Mouse (Mus musculus) fat pad, adult 2 months (tissue): ENCODE data around the gene Kif16b.

Source experiments
- DNase-seq: peaks from one replicate; pipeline ENCODE4 v3.0.0-alpha.2; 2011; ENCODE audit warnings: low read depth, low spot score; ENCODE audit errors: extremely low read depth

Kif16b gene

DNA sequence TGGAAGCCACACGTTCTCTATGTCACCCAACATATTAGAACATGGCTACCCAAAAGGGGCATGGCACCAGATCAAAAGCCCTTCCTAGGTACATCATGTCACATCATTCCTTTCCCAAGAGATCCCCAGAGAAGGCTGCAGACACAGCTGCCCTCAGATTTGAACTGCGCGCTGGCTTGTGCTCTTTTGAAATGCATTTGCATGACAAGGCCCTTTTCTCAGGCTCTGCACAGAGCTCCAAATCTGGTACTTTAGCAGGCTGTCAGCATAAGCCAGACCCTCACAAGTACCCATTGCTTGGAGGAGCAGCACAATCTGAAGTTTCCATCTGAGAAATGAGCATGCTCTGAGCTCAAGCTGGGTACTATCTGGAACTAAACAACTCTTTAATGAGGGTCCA lies 165.6 kb downstream of the Kif16b start:
- no peak for DNase-seq

DNA sequence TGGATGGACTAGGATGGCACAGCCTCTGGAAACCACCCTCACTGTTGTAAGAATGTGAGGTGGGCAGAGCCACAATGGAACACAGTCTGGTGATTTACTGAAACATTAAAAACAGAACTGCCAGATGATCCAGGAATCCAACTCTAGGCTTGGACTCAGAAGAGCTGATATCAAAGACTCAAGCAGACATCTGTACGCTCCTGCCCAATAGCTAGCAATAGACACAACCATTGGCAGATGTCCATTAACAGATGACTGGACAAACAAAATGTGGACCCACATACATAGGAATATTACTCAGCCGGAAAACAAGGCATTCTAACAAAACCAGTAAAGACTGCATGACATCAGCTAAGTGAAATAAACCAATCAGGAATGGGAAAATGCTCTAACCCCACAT lies 167.3 kb downstream of the Kif16b start:
- DNase-seq: no peak

DNA sequence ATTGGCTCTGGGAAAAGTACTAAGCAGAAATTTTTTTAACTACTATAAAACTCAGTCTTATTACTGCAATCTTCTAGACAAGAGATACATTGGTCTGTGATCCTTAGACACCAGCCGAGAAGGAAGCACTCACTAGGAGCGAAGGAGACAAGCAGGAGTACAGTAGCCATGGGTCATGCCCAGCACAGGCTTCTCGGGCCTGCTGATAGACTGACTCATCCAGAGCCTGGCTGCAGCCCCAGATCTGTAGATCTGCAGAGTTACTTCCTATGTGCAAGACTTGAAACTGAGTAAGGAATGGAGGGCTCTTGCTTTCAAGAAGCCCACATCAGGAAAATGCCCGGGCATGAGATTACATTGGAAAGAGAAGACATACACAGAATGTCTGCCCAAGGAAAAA lies 169.0 kb downstream of the Kif16b start:
- no peak for DNase-seq

DNA sequence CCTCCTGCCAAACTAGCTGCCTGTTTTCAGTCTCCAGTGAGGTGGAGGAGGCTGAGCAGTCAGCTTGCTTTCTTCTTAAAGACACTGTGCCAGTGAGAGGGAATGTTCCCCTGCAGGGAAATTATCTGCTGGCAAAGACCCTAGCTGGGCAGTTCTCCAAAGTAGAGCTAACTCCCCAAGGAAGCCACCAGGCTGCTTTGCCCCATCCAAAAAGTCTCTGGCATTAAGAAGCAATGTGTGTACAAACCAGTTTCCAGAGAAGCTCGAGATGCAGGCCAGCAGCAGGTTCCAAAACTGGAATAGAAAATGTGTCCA lies 169.6 kb downstream of the Kif16b start:
- DNase-seq: peak; percentile 80

DNA sequence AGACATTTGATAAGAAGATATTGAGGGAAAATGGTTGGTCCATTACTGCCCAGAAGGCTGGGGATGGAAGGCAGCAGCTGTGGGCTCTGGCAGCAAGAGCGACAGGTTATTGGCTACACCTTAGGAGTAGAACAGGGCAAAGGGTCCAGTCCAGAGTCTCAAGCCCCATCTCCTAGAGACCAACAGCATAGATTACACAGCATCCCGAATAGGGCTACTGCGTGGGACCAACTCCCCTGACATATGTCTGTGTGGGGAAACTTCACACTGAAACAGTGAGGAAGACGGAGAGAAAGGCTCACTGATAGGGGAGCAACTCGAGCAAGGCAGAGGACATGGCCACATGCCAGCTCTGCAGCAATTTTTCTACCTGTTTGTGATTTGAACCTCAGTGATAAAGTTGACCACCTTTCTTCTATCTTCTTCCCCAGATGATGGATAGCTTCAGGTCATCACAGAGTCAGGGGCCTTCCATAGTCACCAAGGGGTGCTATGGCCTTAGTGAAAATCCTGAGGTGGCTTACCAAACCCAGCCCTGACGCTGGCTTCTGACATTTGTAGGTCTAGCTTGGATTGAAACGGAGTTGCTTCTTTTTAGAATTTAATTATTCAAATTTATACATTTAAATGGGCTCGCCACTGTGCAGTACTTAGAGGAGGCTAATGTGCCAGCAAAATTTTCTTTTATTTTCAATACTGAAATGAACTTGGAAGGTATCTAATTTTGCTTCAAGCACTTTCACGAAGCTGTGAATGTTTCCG lies 170.1 kb downstream of the Kif16b start:
- DNase-seq: no peak

DNA sequence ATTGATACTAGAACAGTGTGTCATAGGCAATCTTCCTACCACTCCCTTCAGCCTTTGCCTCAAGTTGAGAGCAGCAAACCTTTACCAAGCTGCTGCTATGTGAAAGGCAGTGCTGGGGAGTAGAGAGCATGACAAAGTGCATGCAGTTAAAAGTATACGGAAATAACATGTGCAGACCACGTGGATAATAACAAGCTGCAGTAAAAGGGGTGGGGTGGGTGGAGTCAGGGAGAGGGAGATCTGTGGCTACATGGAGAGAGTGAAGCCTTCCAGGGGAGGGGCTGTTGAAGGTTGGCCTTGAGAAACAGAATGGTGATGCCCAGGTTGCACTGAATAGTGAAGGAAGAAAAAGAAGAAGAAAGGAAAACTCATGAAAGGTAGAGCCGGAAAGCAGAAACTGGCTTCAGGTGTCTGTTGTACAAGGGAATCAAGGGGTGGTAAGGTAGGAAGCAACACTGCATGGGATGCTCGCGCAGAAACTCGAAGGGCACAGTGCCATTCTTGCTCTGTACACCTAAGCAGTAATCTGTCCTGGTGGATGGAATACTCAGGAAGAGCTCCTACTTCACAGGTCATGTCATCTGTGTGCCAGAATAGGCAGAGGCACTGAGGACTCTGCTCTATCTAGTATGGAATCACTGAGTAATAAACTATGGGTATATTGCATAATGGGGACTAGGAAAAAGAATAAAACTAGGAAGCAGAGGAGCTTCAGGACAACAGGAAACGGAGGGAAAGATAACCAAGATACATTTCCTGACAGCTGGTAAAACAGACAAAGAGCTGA lies 176.9 kb downstream of the Kif16b start:
- DNase-seq: no peak

DNA sequence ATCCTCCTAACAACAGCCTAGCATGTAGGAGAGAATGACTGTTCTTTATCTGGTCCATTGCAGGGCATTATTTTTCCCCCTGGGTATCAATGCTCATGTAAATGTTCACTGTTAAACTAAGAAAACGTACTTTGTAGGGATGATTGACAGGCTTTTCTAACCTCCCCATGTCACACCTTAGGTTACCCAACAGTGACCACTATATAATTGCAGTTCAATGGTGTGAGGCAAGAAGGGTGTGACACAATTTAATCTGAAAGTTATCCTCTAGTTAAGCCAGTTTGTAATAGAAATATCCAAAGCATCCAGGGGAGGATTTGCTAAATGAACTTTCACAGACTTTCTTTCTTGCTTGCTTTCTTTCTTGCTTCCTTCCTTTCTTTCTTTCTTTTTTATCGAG lies 181.2 kb downstream of the Kif16b start:
- DNase-seq: peak; percentile 63

DNA sequence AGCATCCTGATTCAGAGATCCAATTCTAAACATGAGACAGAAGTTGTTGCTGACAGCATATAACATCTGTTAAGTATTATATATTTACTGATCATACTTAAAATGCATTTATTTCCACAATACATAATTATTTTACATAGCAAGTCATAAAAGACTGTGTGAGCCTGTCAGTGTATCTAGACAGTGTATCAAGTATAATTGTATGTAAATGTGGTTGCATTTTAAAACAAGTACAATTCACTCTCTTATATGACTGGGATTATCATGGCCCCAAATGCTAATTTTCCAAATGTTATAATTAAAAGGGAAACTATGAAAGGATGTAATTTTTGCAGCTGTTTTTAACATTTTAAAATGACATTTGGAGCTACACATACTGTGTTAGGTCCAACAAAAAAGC lies 182.3 kb downstream of the Kif16b start:
- DNase-seq: no peak

DNA sequence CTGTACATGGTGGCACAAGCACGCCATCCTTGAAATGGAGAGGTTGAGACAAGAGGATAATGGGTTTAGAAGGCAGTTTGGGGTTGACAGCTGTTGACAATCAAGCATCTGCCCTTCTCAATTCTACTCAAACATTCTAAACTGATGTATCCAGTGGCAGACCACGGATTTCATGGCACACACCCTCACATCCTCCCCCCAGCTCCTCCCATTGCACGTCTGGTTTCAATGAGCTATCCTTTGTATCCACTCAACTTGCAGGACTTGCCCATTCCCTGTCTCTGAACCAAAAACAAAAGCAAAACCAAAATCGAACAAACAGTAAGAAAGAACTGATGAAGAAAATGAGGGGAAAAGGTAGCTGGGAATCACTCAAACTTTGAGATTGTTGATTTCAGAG lies 183.7 kb downstream of the Kif16b start:
- no peak for DNase-seq

DNA sequence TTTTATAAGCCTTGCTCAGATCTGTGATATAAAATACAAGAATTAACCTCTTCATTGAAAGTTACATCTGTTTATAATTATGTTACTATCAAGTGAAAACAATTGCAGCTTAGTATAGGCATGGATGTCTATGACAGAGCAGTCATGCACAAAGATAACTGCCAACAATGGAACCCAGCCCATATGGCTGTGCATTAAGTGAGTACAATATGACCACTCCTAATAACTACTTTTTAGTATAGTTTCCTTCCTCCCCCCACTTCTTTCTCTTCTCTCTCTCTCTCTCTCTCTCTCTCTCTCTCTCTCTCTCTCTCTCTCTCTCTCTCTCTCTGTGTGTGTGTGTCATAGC lies 185.4 kb downstream of the Kif16b start:
- no peak for DNase-seq

DNA sequence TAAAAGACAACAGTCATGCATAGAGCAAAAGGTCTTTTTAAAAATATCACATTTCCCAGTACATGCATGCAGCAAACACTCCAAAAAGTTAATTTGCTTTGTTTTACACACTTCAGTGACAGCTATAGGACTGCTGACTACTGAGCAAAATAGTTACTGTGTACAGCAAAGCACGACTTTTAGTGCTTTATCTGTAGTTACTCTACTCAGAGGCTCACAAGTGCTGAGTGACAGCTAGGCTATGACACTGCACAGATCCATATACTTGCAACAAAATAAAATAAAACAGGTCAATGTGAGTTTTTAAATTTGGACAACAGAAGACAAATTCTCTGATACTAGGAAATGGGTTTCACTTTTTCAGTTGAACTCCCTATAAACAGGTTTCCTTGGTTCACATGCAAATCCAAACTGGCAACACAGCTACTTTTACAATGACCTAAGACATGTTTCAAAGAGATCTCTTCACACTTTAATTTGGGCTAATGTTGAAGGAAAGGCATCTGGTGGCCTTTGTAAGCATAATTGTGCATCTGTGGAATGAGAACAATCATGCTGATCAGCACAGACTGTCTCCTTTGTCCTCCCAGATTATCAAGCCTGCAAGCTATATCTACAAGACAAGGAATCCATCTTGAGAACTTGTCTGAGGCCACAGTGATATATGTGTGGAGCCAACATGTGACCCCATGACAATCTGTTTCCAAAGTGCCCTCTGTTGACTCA lies 186.0 kb downstream of the Kif16b start:
- DNase-seq: no peak

DNA sequence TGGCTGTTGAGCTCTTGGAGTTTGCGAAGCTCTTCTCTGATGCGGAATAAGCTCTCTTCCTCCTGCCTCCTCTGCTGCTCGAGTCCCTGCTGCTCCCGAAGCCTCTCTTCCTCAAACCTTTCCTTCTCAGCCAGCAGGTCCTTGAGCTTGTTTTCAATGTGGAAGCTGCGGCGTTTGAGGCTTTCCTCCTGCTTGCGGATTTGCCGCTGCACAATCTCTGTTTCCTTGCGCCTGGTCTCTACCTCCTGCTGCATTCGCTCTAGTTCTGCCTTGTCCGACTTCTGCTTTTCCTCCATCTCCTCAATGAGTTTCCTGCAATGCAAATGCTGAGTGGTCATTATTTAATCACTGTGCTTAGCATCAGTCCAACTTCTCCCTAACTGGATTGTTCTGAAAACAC lies 188.6 kb downstream of the Kif16b start:
- no peak for DNase-seq

DNA sequence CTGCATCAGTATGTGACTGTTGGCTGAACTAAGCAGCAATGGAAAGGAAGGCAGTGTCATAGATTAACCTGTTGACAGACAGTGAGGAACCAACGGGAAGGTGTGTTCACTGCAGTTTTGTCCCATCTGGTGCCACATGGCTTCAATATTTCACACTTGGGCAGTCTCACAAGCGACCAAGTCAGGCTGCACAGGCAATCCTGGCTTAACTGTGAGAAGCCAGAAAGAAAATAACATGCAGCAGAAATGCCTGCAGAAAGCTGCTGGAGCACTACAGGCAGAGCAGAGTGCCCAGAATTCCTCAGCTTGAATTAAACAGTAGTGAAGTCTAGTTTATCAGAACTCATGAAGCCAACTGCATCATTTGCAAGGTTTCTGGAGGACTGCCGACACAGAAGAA lies 192.0 kb downstream of the Kif16b start:
- no peak for DNase-seq

DNA sequence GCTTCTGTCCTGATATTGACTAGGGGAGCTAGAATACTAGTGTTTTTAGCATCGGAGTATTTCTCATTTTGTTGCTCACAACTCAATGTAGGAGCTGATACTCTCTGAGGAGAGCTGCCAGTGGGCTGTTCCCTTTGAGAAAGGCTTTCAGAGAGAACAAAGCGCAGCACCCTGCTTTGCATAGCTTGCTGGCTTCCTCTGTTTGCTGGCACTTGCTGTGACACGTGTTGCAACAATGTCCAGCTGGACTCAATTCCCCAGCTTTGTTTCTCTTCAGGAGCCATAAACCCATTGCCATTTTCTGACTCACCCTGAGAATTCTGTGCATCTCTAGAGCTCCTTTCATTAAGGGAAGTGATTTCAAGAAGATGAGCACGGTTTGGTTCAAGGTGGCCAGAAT lies 200.6 kb downstream of the Kif16b start:
- peak; percentile 21 for DNase-seq

DNA sequence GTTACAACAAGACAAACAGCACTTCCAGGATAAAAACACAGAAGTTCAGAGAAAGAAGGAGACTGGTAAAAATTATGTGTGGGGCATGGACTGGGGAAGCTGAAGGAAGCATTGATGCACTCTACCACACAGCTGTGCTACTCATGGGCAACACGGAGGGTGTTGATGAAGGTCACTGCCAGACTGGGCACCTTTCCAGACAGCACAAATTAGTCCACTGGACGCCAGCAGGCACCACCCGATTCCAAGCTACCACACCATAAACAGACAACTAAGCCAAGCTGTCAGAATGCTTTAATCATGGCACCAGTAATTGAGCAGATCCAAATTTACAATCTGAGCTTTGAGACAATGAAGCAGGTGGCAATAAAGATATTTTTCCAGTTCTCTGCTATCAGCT lies 202.7 kb downstream of the Kif16b start:
- no peak for DNase-seq

DNA sequence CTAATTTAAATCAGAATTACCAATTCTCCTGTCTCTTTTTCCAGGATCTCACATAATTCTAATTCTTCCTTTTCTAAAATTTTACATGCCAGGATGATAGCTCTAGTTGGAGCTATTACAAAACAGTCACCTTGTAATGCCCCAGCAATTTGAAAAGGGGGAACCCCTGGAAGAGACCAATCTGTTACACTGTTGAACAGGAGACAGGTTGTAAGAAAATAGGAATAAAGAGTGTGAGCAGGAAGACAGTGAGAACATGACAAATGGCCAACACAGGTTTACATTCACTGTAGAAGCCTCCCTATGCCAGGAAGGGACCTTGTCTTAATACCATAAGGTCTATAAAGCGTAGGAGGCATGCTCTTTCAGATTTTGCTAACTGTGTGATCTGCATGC lies 206.4 kb downstream of the Kif16b start:
- no peak for DNase-seq

DNA sequence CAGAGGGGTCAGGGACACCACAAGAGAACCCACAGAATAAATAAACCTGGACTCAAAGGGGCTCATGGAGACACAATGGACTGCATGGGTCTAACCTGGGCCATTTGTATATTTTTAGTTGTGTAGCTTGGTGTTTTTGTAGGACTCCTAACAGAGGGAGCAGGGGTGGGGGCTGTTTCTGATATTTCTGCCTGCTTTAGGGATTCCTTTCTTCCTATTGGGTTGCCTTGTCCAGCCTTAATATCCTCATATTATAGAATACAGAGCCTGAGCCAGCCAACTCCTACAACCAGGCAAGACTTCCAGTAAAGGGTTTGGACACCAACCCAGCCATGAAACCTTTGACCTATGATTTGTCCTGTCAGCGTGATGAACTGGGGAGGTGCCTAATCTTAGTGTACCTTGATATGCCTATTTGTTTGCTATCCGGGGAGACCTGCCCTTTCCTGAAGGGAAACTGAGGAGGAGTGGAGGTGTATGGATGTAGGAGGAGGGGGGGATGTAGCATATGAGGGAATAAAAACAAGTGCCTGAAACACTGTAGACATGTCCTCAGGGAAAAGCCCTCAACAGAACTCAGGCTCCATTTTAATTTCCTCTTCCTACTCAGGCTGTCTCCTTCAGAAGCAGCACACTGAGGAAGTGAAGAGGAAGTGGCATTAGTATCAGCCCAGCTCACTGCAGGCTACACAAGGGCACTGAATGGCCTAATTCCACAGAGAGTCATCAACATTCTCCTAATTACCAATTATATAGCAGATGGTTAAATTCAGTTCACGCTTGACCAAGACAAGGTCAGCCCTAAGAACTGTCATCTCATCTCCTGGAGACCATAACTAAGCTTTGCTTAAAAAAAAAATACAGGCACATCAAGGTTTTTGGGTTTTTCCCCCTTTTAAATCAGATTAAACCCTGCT lies 207.1 kb downstream of the Kif16b start:
- DNase-seq: no peak

DNA sequence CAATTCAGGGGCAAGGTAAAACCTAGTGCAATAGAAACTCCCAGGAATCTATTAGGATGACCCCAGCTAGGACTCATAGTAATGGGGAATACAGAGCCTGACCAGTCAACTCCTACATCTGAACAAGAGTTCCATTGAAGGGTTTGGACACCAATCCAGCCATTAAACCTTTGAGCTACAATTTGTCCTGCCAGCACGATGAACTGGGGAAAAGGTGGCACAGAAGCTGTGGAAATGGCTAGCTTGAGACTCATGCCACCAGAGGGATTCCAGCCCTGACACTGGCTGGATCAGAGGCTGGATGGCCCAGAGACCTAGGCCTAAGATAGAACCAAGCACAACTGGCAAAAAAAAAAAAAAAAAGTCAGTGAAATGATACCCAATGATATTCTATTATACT lies 207.9 kb downstream of the Kif16b start:
- DNase-seq: no peak

DNA sequence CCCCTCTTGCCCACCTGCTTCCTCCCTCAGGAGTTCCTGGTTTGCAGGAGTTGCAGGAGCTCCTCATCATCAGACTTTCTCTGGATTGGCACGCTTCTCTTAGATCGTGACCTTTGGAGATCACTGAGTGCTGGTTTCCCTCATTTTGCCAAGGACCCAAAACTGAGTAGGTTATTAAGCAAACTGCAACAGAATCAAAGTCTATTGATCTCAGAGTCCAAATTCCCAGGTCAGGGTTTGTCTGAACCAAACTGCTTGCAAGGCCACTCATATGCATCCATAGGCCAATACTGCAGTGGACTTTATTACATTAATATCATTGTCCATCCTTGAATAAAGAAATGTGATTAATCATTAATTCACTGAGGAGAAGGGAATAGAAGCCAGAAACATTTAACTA lies 211.8 kb downstream of the Kif16b start:
- DNase-seq: no peak

DNA sequence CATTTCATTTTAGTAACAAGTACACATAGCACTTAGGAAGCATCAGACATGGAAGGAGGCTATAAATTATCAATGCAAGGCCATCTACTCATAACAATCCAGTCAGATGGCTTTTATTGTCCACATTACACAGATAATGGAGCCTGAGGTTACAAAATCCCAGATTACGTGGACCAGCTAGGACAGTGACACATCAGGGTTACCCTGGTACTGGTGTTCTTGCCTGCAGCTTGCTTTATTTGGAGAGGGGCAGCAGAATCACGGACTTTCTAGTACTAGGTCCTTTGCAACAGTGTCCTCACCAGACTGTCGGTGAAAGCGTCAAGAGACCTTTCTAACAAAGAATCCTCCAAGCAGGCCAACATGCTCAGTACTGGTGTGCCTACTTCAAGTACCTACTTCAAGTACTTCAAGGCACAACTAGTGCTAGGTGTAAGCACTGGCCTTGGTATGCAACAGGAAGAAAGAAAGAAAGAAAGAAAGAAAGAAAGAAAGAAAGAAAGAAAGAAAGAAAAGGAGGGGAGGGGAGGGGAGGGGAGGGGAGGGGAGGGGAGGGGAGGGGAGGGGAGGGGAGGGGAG lies 213.3 kb downstream of the Kif16b start:
- DNase-seq: no peak
